Mouse (Mus musculus) granulocyte monocyte progenitor cell, adult 5-6 weeks (primary cell): ENCODE data around the gene Erbb3. TPM values are rescaled to one million over a fixed set of nuclear protein-coding genes. Genes with fewer than 3 reads are reported as not detected.
"Not testable (repeated sequence)": the region's sequence is repeated elsewhere in the genome, so short reads cannot be mapped to it uniquely, and the experiment has no call there.

Experiments used
- ATAC-seq: replicated peaks from 2 replicates; pipeline ENCODE4 v1.8.0; 2016; ENCODE audit warnings: mild to moderate bottlenecking, moderate TSS enrichment, inconsistent platforms; ENCODE audit not compliant: poor library complexity, severe bottlenecking
- total RNA-seq, 2 experiments: library from RNA; stranded (forward) in 1 of 2; stranded (reverse) in 1 of 2; fragments of 200-712, 200-1000 nt in 1 of 2; fragments of >200 nt in 1 of 2; fragmentation: Nextera tagmentation in 1 of 2; gene quantifications; 2 replicates each; pipeline ENCODE4 v1.2.3; 2014 to 2017

Gene Erbb3
- total RNA-seq, 2 experiments from 2014 or later: 1.4 to 1.7 TPM

GRCm38 (mm10) chr10:128613820-128614219 is 24.4 kb upstream of the Erbb3 start:
- ATAC-seq: not testable (repeated sequence)

- ATAC-seq: peak; percentile 38
Observed at GRCm38 (mm10) chr10:128613154-128613440, 23.6 kb upstream of the Erbb3 start.

GRCm38 (mm10) chr10:128612433-128613153 is 23.1 kb upstream of the Erbb3 start:
- ATAC-seq: peak; percentile 98

- ATAC-seq: no peak
Observed at GRCm38 (mm10) chr10:128606483-128606882, 17.0 kb upstream of the Erbb3 start.

- ATAC-seq: no peak
Observed at GRCm38 (mm10) chr10:128602470-128603128, 13.1 kb upstream of the Erbb3 start.

GRCm38 (mm10) chr10:128601499-128601898 is 12.0 kb upstream of the Erbb3 start:
- ATAC-seq: no peak

- ATAC-seq: no peak
Observed at GRCm38 (mm10) chr10:128598476-128598875, 9.0 kb upstream of the Erbb3 start.

- no peak for ATAC-seq
Observed at GRCm38 (mm10) chr10:128592797-128593196, 3.3 kb upstream of the Erbb3 start.

GRCm38 (mm10) chr10:128591436-128591835 is 2.0 kb upstream of the Erbb3 start:
- no peak for ATAC-seq

- peak; percentile 62 for ATAC-seq
Observed at GRCm38 (mm10) chr10:128590193-128590690, 790 bp upstream of the Erbb3 start.

GRCm38 (mm10) chr10:128588775-128589463 is 533 bp downstream of the Erbb3 start:
- no peak for ATAC-seq

GRCm38 (mm10) chr10:128588136-128588535 is 1.3 kb downstream of the Erbb3 start:
- no peak for ATAC-seq

- 0 out of 2 replicates have a peak, but pooled peaks have one; percentile 13 for ATAC-seq
Observed at GRCm38 (mm10) chr10:128587697-128588096, 1.8 kb downstream of the Erbb3 start.

GRCm38 (mm10) chr10:128587120-128587519 is 2.3 kb downstream of the Erbb3 start:
- no peak for ATAC-seq

- no peak for ATAC-seq
Observed at GRCm38 (mm10) chr10:128586546-128586945, 2.9 kb downstream of the Erbb3 start.

- no peak for ATAC-seq
Observed at GRCm38 (mm10) chr10:128584386-128584785, 5.1 kb downstream of the Erbb3 start.

- ATAC-seq: no peak
Observed at GRCm38 (mm10) chr10:128583644-128584043, 5.8 kb downstream of the Erbb3 start.

GRCm38 (mm10) chr10:128579731-128580130 is 9.7 kb downstream of the Erbb3 start:
- ATAC-seq: no peak

GRCm38 (mm10) chr10:128579298-128579697 is 10.2 kb downstream of the Erbb3 start:
- ATAC-seq: no peak

- ATAC-seq: peak; percentile 57
Observed at GRCm38 (mm10) chr10:128578330-128578729, 11.1 kb downstream of the Erbb3 start.

GRCm38 (mm10) chr10:128575063-128575462 is 14.4 kb downstream of the Erbb3 start:
- ATAC-seq: peak; percentile 56
